Comparison of ENCODE assay signal across 8 mouse cellular contexts in the genomic region with DNA sequence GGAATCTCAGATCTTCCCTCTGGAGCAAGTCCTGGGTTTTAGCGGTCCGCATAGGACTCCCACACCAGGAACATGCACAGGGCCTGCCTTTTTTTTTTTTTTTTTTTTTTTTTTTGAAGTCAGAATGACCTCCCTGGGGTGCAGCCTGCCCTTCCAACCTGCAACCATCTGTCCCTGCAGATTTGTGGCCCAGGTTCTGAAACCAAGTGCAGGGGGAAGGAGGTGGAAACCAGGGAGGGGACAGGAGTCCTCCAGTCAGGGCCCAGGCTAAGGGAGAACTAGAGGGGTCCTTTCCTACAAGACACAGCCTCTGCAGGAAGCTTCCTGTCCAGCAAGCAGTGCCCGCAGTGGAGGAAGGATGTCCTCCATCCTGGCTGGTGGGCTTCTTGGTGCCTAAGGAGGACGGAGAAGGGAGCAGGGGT. TPM values are rescaled to one million over a fixed set of nuclear protein-coding genes. Genes with fewer than 3 reads are reported as not detected.
A peak's percentile ranks its signal among the peaks of the same experiment; 100 is the strongest.
DNase-seq lines count a peak whose midpoint lies in the region; ATAC-seq and TF ChIP-seq lines count a peak whose summit lies in the region.

No protein-coding gene starts in this region.

- peaks cover 52% of the 10 kb centered on the region for H3K4me1 ChIP-seq in lung, embryonic 15.5 days
- H3K4me1 ChIP-seq in heart, embryonic 11.5 days (ENCODE audit: control insufficient read depth, insufficient read depth, low read length) = peaks cover 27% of the 10 kb centered on the region
- H3K4me1 ChIP-seq in liver, embryonic 14.5 days (replicated peaks; ENCODE audit: control insufficient read depth in 2 of 2, insufficient read depth in 2 of 2, low read length in 1 of 2) = peaks cover 0 to 9% of the 10 kb centered on the region in 2 experiments; a peak in 2 of 4 replicates

- TF ChIP-seq EP300 in liver, embryonic 14.5 days (IDR thresholded peaks at IDR 0.05; ENCODE audit: low read depth) = no peak

- 12% methylated on average over 4 of the region's 4 CpGs for WGBS in lung, embryonic 15.5 days
- 13% methylated on average over 4 of the region's 4 CpGs for WGBS in heart, embryonic 11.5 days (ENCODE audit: insufficient replicate concordance)
- WGBS in liver, embryonic 14.5 days (ENCODE audit: insufficient replicate concordance) = 31% methylated on average over 4 of the region's 4 CpGs

- 0 out of 2 replicates have a peak overlapping the region, but pooled peaks have one; percentile 29 for H3K27ac ChIP-seq in lung, embryonic 15.5 days
- H3K27ac ChIP-seq in heart, embryonic 11.5 days (ENCODE audit: low read depth, low read length) = no peak overlapping the region
- no peak overlapping the region for H3K27ac ChIP-seq in liver, embryonic 14.5 days

- no peak for DNase-seq in lung, postnatal 36 days
- DNase-seq in cerebellum, adult 18-20 months = peak; percentile 77 to 85
- DNase-seq in liver, embryonic 14.5 days (ENCODE audit: low read depth in 3 of 3, low spot score in 3 of 3) = no peak
- no peak for DNase-seq in urinary bladder, postnatal 25 days (ENCODE audit: low spot score)
- DNase-seq in urinary bladder, postnatal 4 days (ENCODE audit: low spot score in 2 of 2) = no peak

- H3K9ac ChIP-seq in lung, embryonic 15.5 days = peak overlapping the region; percentile 87
- H3K9ac ChIP-seq in heart, embryonic 11.5 days (ENCODE audit: low read depth, low read length) = peak overlapping the region; percentile 93
- no peak overlapping the region for H3K9ac ChIP-seq in liver, embryonic 14.5 days (replicated peaks)

- H3K4me2 ChIP-seq in lung, embryonic 15.5 days = peak overlapping the region; percentile 81
- peak overlapping the region; percentile 72 for H3K4me2 ChIP-seq in heart, embryonic 11.5 days
- H3K4me2 ChIP-seq in liver, embryonic 14.5 days (ENCODE audit: low read depth) = peak overlapping the region; percentile 83

- peaks cover 17% of the 10 kb centered on the region for H3K36me3 ChIP-seq in lung, embryonic 15.5 days
- H3K36me3 ChIP-seq in heart, embryonic 11.5 days (ENCODE audit: control insufficient read depth, insufficient read depth, low read length) = peaks cover 3% of the 10 kb centered on the region
- H3K36me3 ChIP-seq in liver, embryonic 14.5 days (replicated peaks; ENCODE audit: control insufficient read depth, insufficient read depth, low read depth) = no peaks in the 10 kb centered on the region

- H3K27me3 ChIP-seq in lung, embryonic 15.5 days = no peaks in the 10 kb centered on the region
- H3K27me3 ChIP-seq in heart, embryonic 11.5 days (ENCODE audit: control insufficient read depth, insufficient read depth, low read length) = no peaks in the 10 kb centered on the region
- no peaks in the 10 kb centered on the region for H3K27me3 ChIP-seq in liver, embryonic 14.5 days (ENCODE audit: control insufficient read depth, insufficient read depth, low read length)

- 0 out of 2 replicates have a peak, but pooled peaks have one; percentile 1 for ATAC-seq in lung, embryonic 15.5 days (ENCODE audit: borderline replicate concordance, extremely low read depth, low FRiP score, low TSS enrichment)
- no peak for ATAC-seq in heart, embryonic 11.5 days (replicated peaks; ENCODE audit: insufficient number of reproducible peaks, low FRiP score, low TSS enrichment)
- no peak for ATAC-seq in liver, embryonic 14.5 days (ENCODE audit: insufficient read depth)
- ATAC-seq in activated CD4-positive, CD25-positive, alpha-beta regulatory T cell, adult 4 months = no peak

- peak overlapping the region; percentile 94 for H3K4me3 ChIP-seq in lung, embryonic 15.5 days
- peak overlapping the region; percentile 88 for H3K4me3 ChIP-seq in heart, embryonic 11.5 days (ENCODE audit: low read depth, low read length)
- peak overlapping the region; percentile 36 to 65 for H3K4me3 ChIP-seq in liver, embryonic 14.5 days (ENCODE audit: insufficient read depth in 1 of 2, low read depth in 2 of 2, low read length in 2 of 2)

- no peak for TF ChIP-seq CTCF in liver, embryonic 14.5 days (IDR thresholded peaks at IDR 0.05; ENCODE audit: low read depth)

- no peaks in the 10 kb centered on the region for H3K9me3 ChIP-seq in lung, embryonic 15.5 days
- H3K9me3 ChIP-seq in heart, embryonic 11.5 days (replicated peaks; ENCODE audit: control insufficient read depth, low read length) = no peaks in the 10 kb centered on the region
- H3K9me3 ChIP-seq in liver, embryonic 14.5 days (ENCODE audit: control insufficient read depth, low read length) = no peaks in the 10 kb centered on the region

RNA-seq across cellular contexts. Expression of a gene that starts 0.8 kb away (rescaled TPM):
- polyA plus RNA-seq in lung, embryonic 15.5 days (2015; fragmentation: Nextera tagmentation; extraction: Ambion mirVana) = 54.9 and 59.9 TPM in 2 replicates
- 20.2 and 23.7 TPM in 2 replicates for polyA plus RNA-seq in heart, embryonic 11.5 days (2014; fragmentation: Nextera tagmentation; extraction: Ambion mirVana)
- 3.8 and 4.3 TPM in 2 replicates for polyA plus RNA-seq in liver, embryonic 14.5 days (2012; rRNA removed)
- polyA plus RNA-seq in liver, embryonic 14.5 days (2014; fragmentation: Nextera tagmentation; extraction: Ambion mirVana) = 1.9 and 2.2 TPM in 2 replicates
- 1 to 10 TPM; 1.9 to 2.5 TPM for polyA plus RNA-seq in activated CD4-positive, CD25-positive, alpha-beta regulatory T cell, adult 4 months (2017; shearing (Covaris generic))

RNA-seq across cellular contexts. Expression of a gene that starts 7.3 kb away (rescaled TPM):
- polyA plus RNA-seq in lung, embryonic 15.5 days (2015; fragmentation: Nextera tagmentation; extraction: Ambion mirVana) = 187 TPM in 2 replicates
- 151 and 160 TPM in 2 replicates for polyA plus RNA-seq in heart, embryonic 11.5 days (2014; fragmentation: Nextera tagmentation; extraction: Ambion mirVana)
- 47.6 and 58.7 TPM in 2 replicates for polyA plus RNA-seq in liver, embryonic 14.5 days (2012; rRNA removed)
- 120 and 122 TPM in 2 replicates for polyA plus RNA-seq in liver, embryonic 14.5 days (2014; fragmentation: Nextera tagmentation; extraction: Ambion mirVana)
- polyA plus RNA-seq in activated CD4-positive, CD25-positive, alpha-beta regulatory T cell, adult 4 months (2017; shearing (Covaris generic)) = 100 to 1,000 TPM; 214 to 228 TPM

RNA-seq across cellular contexts. Expression of a gene that starts 7.7 kb away (rescaled TPM):
- 77.3 and 79.1 TPM in 2 replicates for polyA plus RNA-seq in lung, embryonic 15.5 days (2015; fragmentation: Nextera tagmentation; extraction: Ambion mirVana)
- 48.5 and 57.3 TPM in 2 replicates for polyA plus RNA-seq in heart, embryonic 11.5 days (2014; fragmentation: Nextera tagmentation; extraction: Ambion mirVana)
- 11.2 and 15.4 TPM in 2 replicates for polyA plus RNA-seq in liver, embryonic 14.5 days (2012; rRNA removed)
- polyA plus RNA-seq in liver, embryonic 14.5 days (2014; fragmentation: Nextera tagmentation; extraction: Ambion mirVana) = 12.3 and 14.6 TPM in 2 replicates
- 10 to 100 TPM; 12.4 to 13.6 TPM for polyA plus RNA-seq in activated CD4-positive, CD25-positive, alpha-beta regulatory T cell, adult 4 months (2017; shearing (Covaris generic))

RNA-seq across cellular contexts. Expression of a gene that starts 7.8 kb away (rescaled TPM):
- 33.8 and 34.3 TPM in 2 replicates for polyA plus RNA-seq in lung, embryonic 15.5 days (2015; fragmentation: Nextera tagmentation; extraction: Ambion mirVana)
- 30.2 and 39.0 TPM in 2 replicates for polyA plus RNA-seq in heart, embryonic 11.5 days (2014; fragmentation: Nextera tagmentation; extraction: Ambion mirVana)
- 42.2 and 69.5 TPM in 2 replicates for polyA plus RNA-seq in liver, embryonic 14.5 days (2012; rRNA removed)
- 24.6 and 26.1 TPM in 2 replicates for polyA plus RNA-seq in liver, embryonic 14.5 days (2014; fragmentation: Nextera tagmentation; extraction: Ambion mirVana)
- 1 to 10 TPM; 3.1 to 5.4 TPM for polyA plus RNA-seq in activated CD4-positive, CD25-positive, alpha-beta regulatory T cell, adult 4 months (2017; shearing (Covaris generic))

RNA-seq across cellular contexts. Expression of a gene that starts 18.1 kb away (rescaled TPM):
- polyA plus RNA-seq in lung, embryonic 15.5 days (2015; fragmentation: Nextera tagmentation; extraction: Ambion mirVana) = 1.1 TPM in 2 replicates
- polyA plus RNA-seq in heart, embryonic 11.5 days (2014; fragmentation: Nextera tagmentation; extraction: Ambion mirVana) = 0.87 and 1.1 TPM in 2 replicates
- polyA plus RNA-seq in liver, embryonic 14.5 days (2012; rRNA removed) = 0.57 and 0.70 TPM in 2 replicates
- 0.11 and 0.14 TPM in 2 replicates for polyA plus RNA-seq in liver, embryonic 14.5 days (2014; fragmentation: Nextera tagmentation; extraction: Ambion mirVana)
- polyA plus RNA-seq in activated CD4-positive, CD25-positive, alpha-beta regulatory T cell, adult 4 months (2017; shearing (Covaris generic)) = 1 to 10 TPM in 1 of 2 experiments, under 1 TPM in 1; 0.98 to 1.1 TPM

Comparison
In these comparisons a context has a peak if more than half of its experiments do, and no peak if none do; other contexts are left out.
1. DNase-seq: peak in cerebellum, adult 18-20 months (2 of 2); none in lung, postnatal 36 days (single experiment), liver, embryonic 14.5 days (0 of 3), urinary bladder, postnatal 25 days (single experiment) and urinary bladder, postnatal 4 days (0 of 2).
2. Peak in every context shown above with its lines, with median percentiles within 50 percentile points of each other: H3K4me2 ChIP-seq and H3K4me3 ChIP-seq.